Mouse (Mus musculus): ENCODE data around the gene Cdca7. TPM values are rescaled to one million over a fixed set of nuclear protein-coding genes. Genes with fewer than 3 reads are reported as not detected.

Cdca7 gene
- polyA plus RNA-seq, 1 experiment, result 1.0 TPM

DNA sequence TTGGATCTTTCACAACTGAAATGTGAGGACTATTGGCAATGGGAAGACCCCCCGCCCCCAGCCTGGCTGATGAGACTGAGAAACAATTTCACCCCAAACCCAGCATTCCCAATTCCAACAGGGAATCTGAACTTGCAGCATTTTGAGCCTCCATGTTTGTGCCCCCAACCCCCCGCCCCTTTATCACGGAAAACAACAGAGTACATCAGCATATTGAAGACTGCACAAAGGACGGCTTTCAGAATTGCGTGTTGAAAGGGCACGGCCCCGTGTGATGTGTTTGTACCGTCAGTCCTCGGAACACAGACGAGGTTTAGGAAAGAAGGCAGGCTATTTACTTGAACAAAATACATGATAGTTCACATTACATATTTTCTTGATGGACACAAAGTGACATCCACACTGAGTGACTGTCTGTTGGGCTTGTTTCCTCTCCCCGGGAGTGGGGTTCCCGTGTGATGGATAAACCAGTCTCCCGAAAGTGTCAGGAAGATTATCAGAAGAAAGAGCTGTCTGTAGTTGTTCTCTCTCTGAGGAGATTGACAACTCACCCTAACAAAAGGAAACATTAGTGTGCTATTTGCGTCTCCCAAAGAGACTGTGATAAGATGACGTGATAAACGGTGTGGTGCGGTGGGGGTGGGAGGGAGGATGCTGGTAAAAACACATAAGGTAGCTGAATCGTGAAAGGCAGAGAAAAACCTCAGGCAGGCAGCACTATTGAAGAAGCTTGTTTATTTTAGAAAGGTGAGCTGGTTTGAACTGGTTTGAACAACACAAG, 32.1 kb downstream of the Cdca7 start:
- H3K9me3 ChIP-seq (ENCODE audit: control insufficient read depth, low read length), result no peaks in the 10 kb centered on the region
- peaks cover 6% of the 10 kb centered on the region for H3K27me3 ChIP-seq (ENCODE audit: control insufficient read depth)
- H3K4me3 ChIP-seq (replicated peaks), result no peak overlapping the region
- TF ChIP-seq GATA1 (IDR thresholded peaks at IDR 0.05; ENCODE audit: low read length) (no peak), TAL1 (IDR thresholded peaks at IDR 0.05; ENCODE audit: low read length) (no peak)
- no peaks in the 10 kb centered on the region for H3K36me3 ChIP-seq (ENCODE audit: control insufficient read depth)
- H3K4me1 ChIP-seq (ENCODE audit: control insufficient read depth), result no peaks in the 10 kb centered on the region

DNA sequence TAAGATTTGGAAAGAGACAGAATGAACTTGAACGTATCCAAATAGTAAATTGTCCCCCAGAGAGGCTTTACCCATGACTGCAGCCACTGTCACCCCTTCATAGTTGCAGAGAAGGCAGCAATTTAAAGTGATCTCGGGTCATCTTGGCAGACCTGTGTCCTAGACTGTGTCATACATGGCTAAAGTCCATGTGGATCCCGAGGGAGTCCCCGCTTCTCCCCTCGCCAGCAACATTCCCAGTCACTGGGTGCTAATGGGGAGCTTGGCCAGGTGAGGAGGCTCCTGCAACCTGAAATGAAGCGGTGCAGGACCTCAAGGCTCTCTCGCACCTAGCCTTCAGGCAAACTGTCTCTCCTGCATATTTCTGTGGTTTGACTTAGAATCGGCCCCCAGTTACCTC, 32.9 kb downstream of the Cdca7 start:
- Histone ChIP-seq H3K27me3 (ENCODE audit: control insufficient read depth) (peaks cover 4% of the 10 kb centered on the region; the same call in 1 of the 2 replicates), H3K9me3 (ENCODE audit: control insufficient read depth, low read length) (no peaks in the 10 kb centered on the region), H3K4me3 (replicated peaks) (no peak overlapping the region), H3K4me1 (ENCODE audit: control insufficient read depth) (no peaks in the 10 kb centered on the region), H3K36me3 (ENCODE audit: control insufficient read depth) (no peaks in the 10 kb centered on the region)
- TF ChIP-seq TAL1 (IDR thresholded peaks at IDR 0.05; ENCODE audit: low read length) (no peak), GATA1 (IDR thresholded peaks at IDR 0.05; ENCODE audit: low read length) (no peak)

DNA sequence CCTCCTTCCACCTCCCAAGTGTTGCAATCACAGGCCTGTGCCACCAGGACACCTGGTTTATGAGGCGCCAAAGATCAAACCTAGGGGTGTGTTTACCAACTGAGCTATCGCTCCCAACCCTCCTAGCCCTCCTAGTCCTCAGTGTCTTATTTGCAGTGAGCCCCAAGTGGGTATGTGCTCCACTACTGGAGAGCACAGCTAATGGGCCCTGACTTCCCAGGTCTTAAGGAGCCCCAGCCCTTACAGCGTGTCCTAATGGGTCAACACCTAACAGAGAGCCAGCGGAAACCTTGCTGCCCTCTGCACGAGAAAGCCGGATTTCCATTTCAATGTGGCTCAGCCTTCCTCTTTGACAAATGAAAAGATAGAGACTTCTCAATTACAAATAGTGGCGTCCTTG, 39.6 kb downstream of the Cdca7 start:
- TF ChIP-seq TAL1 (IDR thresholded peaks at IDR 0.05; ENCODE audit: low read length) (no peak), GATA1 (IDR thresholded peaks at IDR 0.05; ENCODE audit: low read length) (no peak)
- H3K4me3 ChIP-seq (replicated peaks), result no peak overlapping the region
- H3K4me1 ChIP-seq (ENCODE audit: control insufficient read depth), result no peaks in the 10 kb centered on the region
- no peaks in the 10 kb centered on the region for H3K36me3 ChIP-seq (ENCODE audit: control insufficient read depth)
- H3K9me3 ChIP-seq (ENCODE audit: control insufficient read depth, low read length), result no peaks in the 10 kb centered on the region
- peaks cover 27% of the 10 kb centered on the region for H3K27me3 ChIP-seq (ENCODE audit: control insufficient read depth)

DNA sequence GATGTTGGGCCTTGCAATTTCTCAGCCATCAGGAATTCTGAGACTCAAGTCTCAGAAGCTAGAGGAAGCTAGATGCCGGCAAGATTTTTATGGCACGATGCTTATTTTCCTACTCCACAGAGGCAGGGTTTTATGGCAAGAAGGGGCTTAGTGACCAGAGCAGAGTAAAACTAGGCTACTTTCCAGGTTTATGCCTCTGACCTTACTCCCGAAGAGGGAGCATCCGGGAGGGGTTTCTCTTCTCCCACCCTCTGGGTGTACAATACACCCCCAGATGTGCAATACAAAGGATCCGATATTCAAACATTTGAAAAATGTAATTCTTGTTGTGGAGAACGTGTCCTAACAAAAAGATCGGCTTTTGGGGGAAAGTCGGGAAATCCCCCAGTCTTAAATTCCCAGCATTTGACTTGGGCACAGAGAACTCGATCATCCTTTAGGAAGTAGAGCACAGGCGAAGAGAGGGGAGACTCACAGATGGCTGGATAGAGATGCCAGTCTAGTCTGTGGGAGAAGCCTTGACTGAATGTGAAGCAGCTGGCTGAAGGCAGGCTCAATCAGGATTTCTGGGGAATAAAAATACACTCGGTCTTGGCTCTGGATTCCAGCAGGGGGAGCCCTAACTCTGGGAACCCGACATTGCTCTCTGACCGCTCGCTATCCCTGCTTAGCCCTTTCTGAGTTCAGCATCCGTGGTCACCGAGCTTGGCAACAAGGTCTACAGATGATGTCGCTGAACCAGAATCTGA, 40.2 kb downstream of the Cdca7 start:
- Histone ChIP-seq H3K27me3 (ENCODE audit: control insufficient read depth) (peaks cover 27% of the 10 kb centered on the region), H3K4me1 (ENCODE audit: control insufficient read depth) (no peaks in the 10 kb centered on the region), H3K9me3 (ENCODE audit: control insufficient read depth, low read length) (no peaks in the 10 kb centered on the region), H3K36me3 (ENCODE audit: control insufficient read depth) (no peaks in the 10 kb centered on the region), H3K4me3 (replicated peaks) (no peak overlapping the region)
- no peak for TF ChIP-seq TAL1 (IDR thresholded peaks at IDR 0.05; ENCODE audit: low read length)
- TF ChIP-seq GATA1 (IDR thresholded peaks at IDR 0.05; ENCODE audit: low read length), result no peak

DNA sequence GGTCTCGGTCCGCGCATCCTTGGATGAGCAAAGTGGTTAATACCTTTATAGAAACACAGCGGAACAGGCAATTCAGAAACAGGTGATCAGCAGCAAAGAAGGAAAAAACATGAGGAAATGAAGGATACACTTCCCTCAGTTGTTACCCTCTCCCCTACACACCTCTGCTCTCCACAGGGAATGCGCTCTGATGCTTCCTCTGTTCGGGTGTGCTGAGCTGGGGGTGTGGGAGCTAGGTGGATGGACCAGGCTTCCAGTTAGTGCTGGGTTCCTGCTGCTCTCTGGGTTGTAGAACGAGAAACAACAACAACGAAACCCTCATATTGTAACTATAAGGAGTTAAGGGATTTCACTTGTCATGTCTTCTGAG, 40.7 kb downstream of the Cdca7 start:
- Histone ChIP-seq H3K36me3 (ENCODE audit: control insufficient read depth) (no peaks in the 10 kb centered on the region), H3K4me3 (replicated peaks) (no peak overlapping the region), H3K9me3 (ENCODE audit: control insufficient read depth, low read length) (no peaks in the 10 kb centered on the region), H3K27me3 (ENCODE audit: control insufficient read depth) (peaks cover 27% of the 10 kb centered on the region), H3K4me1 (ENCODE audit: control insufficient read depth) (no peaks in the 10 kb centered on the region)
- TF ChIP-seq GATA1 (IDR thresholded peaks at IDR 0.05; ENCODE audit: low read length) (no peak), TAL1 (IDR thresholded peaks at IDR 0.05; ENCODE audit: low read length) (no peak)

DNA sequence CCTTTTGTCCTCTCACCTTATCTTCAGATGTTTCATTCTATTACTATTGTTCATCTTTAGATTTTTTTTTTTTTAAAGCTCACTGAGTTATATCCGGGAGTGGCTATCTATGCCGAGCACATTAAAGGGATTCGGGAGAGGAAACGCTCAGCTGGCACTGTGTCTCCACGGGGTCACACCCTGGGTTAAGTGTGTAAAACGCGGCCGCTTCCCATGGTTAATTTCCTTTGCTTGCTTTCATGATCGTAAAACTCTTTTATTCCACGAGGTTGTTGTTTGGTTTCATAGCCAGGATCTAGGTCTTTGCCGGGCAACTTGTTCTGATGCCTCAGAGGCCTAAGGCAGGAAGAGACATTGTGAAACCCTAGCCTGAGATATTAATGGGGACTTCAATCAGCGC, 48.1 kb downstream of the Cdca7 start:
- Histone ChIP-seq H3K4me3 (replicated peaks) (no peak overlapping the region), H3K9me3 (ENCODE audit: control insufficient read depth, low read length) (no peaks in the 10 kb centered on the region), H3K27me3 (ENCODE audit: control insufficient read depth) (no peaks in the 10 kb centered on the region), H3K36me3 (ENCODE audit: control insufficient read depth) (no peaks in the 10 kb centered on the region), H3K4me1 (ENCODE audit: control insufficient read depth) (no peaks in the 10 kb centered on the region)
- TF ChIP-seq TAL1 (IDR thresholded peaks at IDR 0.05; ENCODE audit: low read length), result no peak
- TF ChIP-seq GATA1 (IDR thresholded peaks at IDR 0.05; ENCODE audit: low read length), result no peak

DNA sequence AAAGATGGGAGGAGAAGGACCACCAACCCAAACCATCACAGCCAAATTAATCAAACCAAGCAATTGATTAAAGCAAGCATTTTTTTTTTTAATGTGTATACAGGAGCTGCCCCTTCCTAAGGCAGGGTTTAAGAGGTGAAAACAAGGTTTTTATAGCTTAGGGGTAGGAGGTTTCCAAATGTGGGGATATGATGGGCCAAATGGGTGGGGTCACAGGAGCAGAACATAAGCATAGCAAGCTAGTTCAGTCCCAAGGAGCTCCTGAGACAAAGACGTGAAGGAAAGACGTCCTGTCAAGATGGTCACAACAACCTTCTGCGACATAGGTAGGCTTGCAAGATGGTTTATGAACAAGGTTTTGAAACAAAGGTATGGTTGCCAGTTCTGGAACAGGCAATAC, 49.6 kb downstream of the Cdca7 start:
- no peak overlapping the region for H3K4me3 ChIP-seq (replicated peaks)
- no peak for TF ChIP-seq TAL1 (IDR thresholded peaks at IDR 0.05; ENCODE audit: low read length)
- TF ChIP-seq GATA1 (IDR thresholded peaks at IDR 0.05; ENCODE audit: low read length), result no peak
- H3K4me1 ChIP-seq (ENCODE audit: control insufficient read depth), result no peaks in the 10 kb centered on the region
- peaks cover 5% of the 10 kb centered on the region; the same call in 1 of the 2 replicates for H3K27me3 ChIP-seq (ENCODE audit: control insufficient read depth)
- no peaks in the 10 kb centered on the region for H3K36me3 ChIP-seq (ENCODE audit: control insufficient read depth)
- H3K9me3 ChIP-seq (ENCODE audit: control insufficient read depth, low read length), result no peaks in the 10 kb centered on the region

DNA sequence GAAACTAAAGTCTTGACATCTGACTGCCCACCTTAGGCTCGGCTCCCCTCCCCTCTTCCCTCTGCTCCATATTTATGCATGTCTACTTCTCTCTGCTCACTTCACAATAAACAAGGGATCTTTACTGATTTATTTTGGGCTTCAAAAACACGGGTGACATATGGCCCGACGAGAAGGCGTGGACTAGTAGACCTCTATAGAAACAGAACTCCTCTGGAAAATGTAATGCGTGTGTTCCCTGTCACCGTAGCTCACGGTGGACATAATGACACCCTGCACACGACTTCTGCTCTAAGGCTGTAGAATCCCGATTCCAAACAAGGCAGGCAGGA, 53.0 kb downstream of the Cdca7 start:
- no peak for TF ChIP-seq TAL1 (IDR thresholded peaks at IDR 0.05; ENCODE audit: low read length)
- no peak for TF ChIP-seq GATA1 (IDR thresholded peaks at IDR 0.05; ENCODE audit: low read length)
- Histone ChIP-seq H3K36me3 (ENCODE audit: control insufficient read depth) (no peaks in the 10 kb centered on the region), H3K4me3 (replicated peaks) (no peak overlapping the region), H3K9me3 (ENCODE audit: control insufficient read depth, low read length) (no peaks in the 10 kb centered on the region), H3K4me1 (ENCODE audit: control insufficient read depth) (no peaks in the 10 kb centered on the region), H3K27me3 (ENCODE audit: control insufficient read depth) (peaks cover 5% of the 10 kb centered on the region; the same call in 1 of the 2 replicates)
